Mouse (Mus musculus) MEL (cell line): ENCODE measurements at regions not wholly inside any gene's neighbourhood (a gene's known extent, or its start where the extent isn't known, plus 50 kb on each side); places are given as distances from the start of the nearest gene placed in this dataset.
A peak's percentile ranks its signal among the peaks of the same experiment; 100 is the strongest.

Experiments
- DNase-seq: peaks from one replicate; pipeline ENCODE4 v3.0.0; 2011; ENCODE audit warnings: low read depth, low spot score
- H3K27ac ChIP-seq: 2 replicates; pipeline ENCODE4 v1.5.1; 2012; ENCODE audit warnings: low read depth, mild to moderate bottlenecking, control low read depth, low read length, moderate library complexity; ENCODE audit not compliant: control insufficient read depth
- H3K27me3 ChIP-seq, 2 experiments: fragments of 150-350 bp in 1 of 2; sonication (generic) in 1 of 2; 2 replicates each; pipeline ENCODE4 v1.6.1; 2012; ENCODE audit warnings: low read length in 2 of 2, mild to moderate bottlenecking in 2 of 2, improper control_type of control experiment in 1 of 2, moderate library complexity in 1 of 2; ENCODE audit not compliant: insufficient read depth in 2 of 2, control insufficient read depth in 1 of 2
- H3K36me3 ChIP-seq, 2 experiments: 2 replicates each; pipeline ENCODE4 v1.6.1; 2012 to 2014; ENCODE audit warnings: low read length in 2 of 2, improper control_type of control experiment in 1 of 2, inconsistent platforms in 1 of 2, mild to moderate bottlenecking in 1 of 2; ENCODE audit not compliant: insufficient read depth in 2 of 2, control insufficient read depth in 1 of 2
- H3K4me1 ChIP-seq, 2 experiments: fragments of 150-350 bp in 1 of 2; sonication (generic) in 1 of 2; 2 replicates each; pipeline ENCODE4 v1.6.1; 2012; ENCODE audit warnings: low read length in 2 of 2, improper control_type of control experiment in 1 of 2, mild to moderate bottlenecking in 1 of 2; ENCODE audit not compliant: insufficient read depth in 2 of 2, control insufficient read depth in 1 of 2
- H3K4me3 ChIP-seq, 2 experiments: fragments of 150-350 bp in 1 of 2; sonication (generic) in 1 of 2; 2 replicates each; pipeline ENCODE4 v1.5.1; 2012; ENCODE audit warnings: low read depth in 2 of 2, low read length in 2 of 2, mild to moderate bottlenecking in 2 of 2, moderate library complexity in 2 of 2, control low read depth in 1 of 2, improper control_type of control experiment in 1 of 2; ENCODE audit not compliant: control insufficient read depth in 1 of 2, insufficient read depth in 1 of 2
- H3K79me2 ChIP-seq: 2 replicates; pipeline ENCODE4 v1.6.1; 2012; ENCODE audit warnings: mild to moderate bottlenecking, low read length, moderate library complexity; ENCODE audit not compliant: control insufficient read depth, poor library complexity, insufficient read depth
- H3K9ac ChIP-seq: 2 replicates; pipeline ENCODE4 v1.6.1; 2012; ENCODE audit warnings: low read depth, mild to moderate bottlenecking, control low read depth, low read length, moderate library complexity; ENCODE audit not compliant: control insufficient read depth, poor library complexity, severe bottlenecking
- H3K9me3 ChIP-seq: fragments of 150-350 bp; sonication (generic); replicated peaks from 2 replicates; pipeline ENCODE4 v1.6.1; 2012; ENCODE audit warnings: mild to moderate bottlenecking, low read length, improper control_type of control experiment, moderate library complexity; ENCODE audit not compliant: insufficient read depth
- BHLHE40 ChIP-seq: IDR thresholded peaks from 2 replicates; pipeline ENCODE4 v1.6.1; 2012; ENCODE audit warnings: low read depth, mild to moderate bottlenecking, inconsistent platforms, low read length, improper control_type of control experiment, borderline replicate concordance
- CHD1 ChIP-seq: IDR thresholded peaks from 2 replicates; pipeline ENCODE4 v1.6.1; 2012; ENCODE audit warnings: low read depth, mild to moderate bottlenecking, inconsistent platforms, low read length, improper control_type of control experiment
- CTCF ChIP-seq, 3 experiments: IDR thresholded peaks in 2 of 3; conservative IDR thresholded peaks in 1 of 3; 2 replicates each; pipeline ENCODE4 v1.5.1; 2011 to 2012; ENCODE audit warnings: low read length in 3 of 3, low read depth in 2 of 3, mild to moderate bottlenecking in 2 of 3, improper control_type of control experiment in 1 of 3, inconsistent platforms in 1 of 3, mixed read lengths in 1 of 3, moderate library complexity in 1 of 3; ENCODE audit not compliant: control insufficient read depth in 1 of 3, insufficient read depth in 1 of 3, poor library complexity in 1 of 3, severe bottlenecking in 1 of 3
- E2F4 ChIP-seq: IDR thresholded peaks from 2 replicates; pipeline ENCODE4 v1.6.1; 2011; ENCODE audit warnings: low read depth, low read length, improper control_type of control experiment, borderline replicate concordance
- EP300 ChIP-seq, 2 experiments: IDR thresholded peaks; 2 replicates each; pipeline ENCODE4 v1.6.1; 2011; ENCODE audit warnings: improper control_type of control experiment in 2 of 2, low read length in 2 of 2, low read depth in 1 of 2, mild to moderate bottlenecking in 1 of 2
- GABPA ChIP-seq: IDR thresholded peaks from 2 replicates; pipeline ENCODE4 v1.6.1; 2012; ENCODE audit warnings: low read depth, mild to moderate bottlenecking, inconsistent platforms, low read length, improper control_type of control experiment, moderate library complexity
- JUND ChIP-seq: IDR thresholded peaks from 2 replicates; pipeline ENCODE4 v1.6.1; 2011; ENCODE audit warnings: low read depth, mild to moderate bottlenecking, improper control_type of control experiment, low read length
- MAFK ChIP-seq: IDR thresholded peaks from 2 replicates; pipeline ENCODE4 v1.6.1; 2011; ENCODE audit warnings: low read depth, mild to moderate bottlenecking, low read length, improper control_type of control experiment, borderline replicate concordance
- NRF1 ChIP-seq: IDR thresholded peaks from 2 replicates; pipeline ENCODE4 v1.6.1; 2014; ENCODE audit warnings: low read depth, mild to moderate bottlenecking, inconsistent platforms, low read length, improper control_type of control experiment, moderate library complexity; ENCODE audit not compliant: poor library complexity, insufficient read depth, severe bottlenecking
- POLR2AphosphoS2 ChIP-seq: IDR thresholded peaks from 2 replicates; pipeline ENCODE4 v1.6.1; 2011; ENCODE audit warnings: low read length, improper control_type of control experiment
- POLR2AphosphoS5 ChIP-seq: IDR thresholded peaks from 2 replicates; pipeline ENCODE4 v1.6.1; 2012; ENCODE audit warnings: low read depth, borderline replicate concordance, mild to moderate bottlenecking, inconsistent platforms, low read length, moderate library complexity, mixed read lengths
- RAD21 ChIP-seq: IDR thresholded peaks from 2 replicates; pipeline ENCODE4 v1.6.1; 2011; ENCODE audit warnings: mild to moderate bottlenecking, low read depth, low read length, improper control_type of control experiment
- RCOR1 ChIP-seq: IDR thresholded peaks from 2 replicates; pipeline ENCODE4 v1.6.1; 2012; ENCODE audit warnings: low read depth, mild to moderate bottlenecking, inconsistent platforms, low read length, improper control_type of control experiment
- SIN3A ChIP-seq: IDR thresholded peaks from 2 replicates; pipeline ENCODE4 v1.6.1; 2012; ENCODE audit warnings: low read length, improper control_type of control experiment, inconsistent platforms
- SMC3 ChIP-seq: IDR thresholded peaks from 2 replicates; pipeline ENCODE4 v1.6.1; 2011; ENCODE audit warnings: low read depth, low read length, improper control_type of control experiment
- TCF12 ChIP-seq: IDR thresholded peaks from 2 replicates; pipeline ENCODE4 v1.6.1; 2014; ENCODE audit warnings: low read depth, mild to moderate bottlenecking, inconsistent platforms, low read length, improper control_type of control experiment, moderate library complexity
- ZKSCAN1 ChIP-seq: IDR thresholded peaks from 2 replicates; pipeline ENCODE4 v1.6.1; 2012; ENCODE audit warnings: low read depth, mild to moderate bottlenecking, inconsistent platforms, low read length, improper control_type of control experiment, moderate library complexity
- ZNF384 ChIP-seq: IDR thresholded peaks from 2 replicates; pipeline ENCODE4 v1.6.1; 2012; ENCODE audit warnings: low read depth, mild to moderate bottlenecking, inconsistent platforms, low read length, improper control_type of control experiment

DNA sequence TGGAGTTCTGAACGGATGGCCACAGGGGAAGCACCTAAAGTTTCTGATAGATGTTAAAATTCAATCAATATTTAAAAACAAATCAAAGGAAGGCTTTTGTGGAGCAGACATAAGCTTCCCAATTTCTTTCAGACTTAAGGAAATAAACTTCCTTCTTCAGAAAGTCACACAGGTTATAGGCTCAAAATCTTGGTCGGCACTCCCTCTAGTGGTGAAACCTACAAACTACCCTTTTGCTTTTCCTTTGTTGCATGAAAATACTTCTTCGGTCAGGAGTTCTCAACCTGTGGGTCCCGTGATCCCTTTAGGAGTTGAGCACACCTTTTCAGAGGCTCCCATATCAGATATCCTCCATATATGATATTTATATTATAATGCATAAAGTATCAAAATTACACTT lies 205.7 kb upstream of the Hs3st1 start:
- H3K9me3 ChIP-seq, result no peaks in the 10 kb centered on the region
- H3K9ac ChIP-seq, result no peak overlapping the region
- no peaks in the 10 kb centered on the region for H3K4me1 ChIP-seq
- no peaks in the 10 kb centered on the region for H3K79me2 ChIP-seq
- H3K36me3 ChIP-seq, result no peaks in the 10 kb centered on the region
- TF ChIP-seq JUND (no peak), SMC3 (peak; percentile 45), RAD21 (peak; percentile 48), CTCF (IDR thresholded peaks at IDR 0.05 in 2 of 3, conservative IDR thresholded peaks at IDR 0.05 in 1 of 3; ENCODE audit: control insufficient read depth in 1 of 3, insufficient read depth in 1 of 3, low read depth in 2 of 3, low read length in 3 of 3, poor library complexity in 1 of 3, severe bottlenecking in 1 of 3) (peak in 2 of 3 experiments; percentile 34 to 49; a peak in 4 of 6 replicates), ZNF384 (no peak)
- H3K27ac ChIP-seq, result no peak overlapping the region
- no peak overlapping the region for H3K4me3 ChIP-seq
- DNase-seq, result peak; percentile 37
- no peaks in the 10 kb centered on the region for H3K27me3 ChIP-seq

DNA sequence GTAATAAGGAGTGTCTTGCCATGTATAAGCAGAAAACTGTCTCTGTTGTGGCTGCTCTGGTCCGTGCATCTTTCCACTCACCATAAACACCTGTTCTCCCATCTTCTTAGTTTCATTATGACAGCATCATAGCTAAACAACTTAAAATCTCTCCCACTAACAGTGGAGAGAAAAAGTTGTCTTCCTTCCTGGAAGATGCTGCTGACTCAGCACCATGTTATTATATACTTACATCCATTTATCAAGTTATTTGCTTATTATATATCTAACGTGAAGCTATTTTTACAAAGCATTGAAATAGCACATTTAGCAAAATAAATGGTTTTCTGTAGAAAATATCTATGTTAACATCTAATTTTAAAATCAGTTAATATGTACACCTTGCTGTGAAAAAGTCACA lies 180.3 kb upstream of the Hs3st1 start:
- H3K4me1 ChIP-seq, result no peaks in the 10 kb centered on the region
- no peak overlapping the region for H3K9ac ChIP-seq
- no peaks in the 10 kb centered on the region for H3K9me3 ChIP-seq
- no peaks in the 10 kb centered on the region for H3K36me3 ChIP-seq
- TF ChIP-seq SIN3A (no peak), NRF1 (no peak), MAFK (peak; percentile 63; the same call in 1 of the 2 replicates)
- H3K79me2 ChIP-seq, result no peaks in the 10 kb centered on the region
- no peak for DNase-seq
- no peak overlapping the region for H3K27ac ChIP-seq
- H3K4me3 ChIP-seq, result no peak overlapping the region
- no peaks in the 10 kb centered on the region for H3K27me3 ChIP-seq

DNA sequence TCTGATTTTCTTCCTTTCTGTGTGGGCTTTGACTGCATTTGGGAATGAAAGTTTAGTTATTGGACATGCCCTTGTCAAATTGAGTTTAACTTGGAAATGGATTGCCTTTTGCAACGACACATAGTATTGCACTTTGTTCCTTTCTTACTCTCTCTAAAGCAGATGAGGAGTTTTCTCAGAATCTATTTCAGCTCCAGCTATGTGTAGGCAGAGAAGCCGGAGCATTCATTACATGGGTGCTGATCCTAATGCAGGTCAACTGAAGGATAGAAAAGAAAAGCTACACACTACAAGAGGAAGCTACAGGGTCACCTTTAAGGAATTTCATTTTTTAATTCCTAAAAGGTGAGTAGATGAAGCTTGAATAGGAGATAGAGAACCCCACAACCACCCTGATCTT lies 176.6 kb upstream of the Hs3st1 start:
- Histone ChIP-seq H3K79me2 (no peaks in the 10 kb centered on the region), H3K27me3 (no peaks in the 10 kb centered on the region), H3K4me1 (no peaks in the 10 kb centered on the region), H3K27ac (no peak overlapping the region), H3K9ac (no peak overlapping the region), H3K4me3 (no peak overlapping the region), H3K9me3 (no peaks in the 10 kb centered on the region), H3K36me3 (no peaks in the 10 kb centered on the region)
- TF ChIP-seq RAD21 (no peak), GABPA (no peak), E2F4 (no peak), BHLHE40 (no peak), SMC3 (no peak), POLR2AphosphoS5 (no peak), JUND (no peak), EP300 (IDR thresholded peaks at IDR 0.05; ENCODE audit: low read depth in 1 of 2, low read length in 2 of 2) (no peak), RCOR1 (no peak), ZKSCAN1 (no peak), MAFK (no peak), TCF12 (no peak), CHD1 (no peak), POLR2AphosphoS2 (no peak)
- no peak for DNase-seq
